Mouse (Mus musculus) left cerebral cortex, postnatal 36 days (tissue): ENCODE results near the gene Upk1b. TPM values are rescaled to one million over a fixed set of nuclear protein-coding genes. Genes with fewer than 3 reads are reported as not detected.

ENCODE experiments used
- DNase-seq, 2 experiments: peaks; one replicate each; pipeline ENCODE4 v3.0.0; 2021 to 2022; ENCODE audit warnings: low spot score in 2 of 2, mixed read lengths in 1 of 2
- intact Hi-C: fragments of 180-260 bp; cut with DNase I; formaldehyde crosslinking; loops from one replicate; pipeline ENCODE4 v1.15.1; 2025
- total RNA-seq, 2 experiments: library from RNA; stranded (reverse); gene quantifications; 2 replicates each; pipeline ENCODE4 v1.2.3; 2021

Upk1b gene
- total RNA-seq, 2 experiments from 2014 or later = 0.86 to 1.7 TPM

- intact Hi-C loops = no loop called here
- DNase-seq = no peak
Measured at GRCm38 (mm10) chr16:38766671-38767070, 33.5 kb downstream of the Upk1b start.

GRCm38 (mm10) chr16:38763508-38763907 is 36.6 kb downstream of the Upk1b start:
- no peak for DNase-seq
- intact Hi-C loops = no loop called here

- DNase-seq = no peak
- intact Hi-C loops = no loop called here
Measured at GRCm38 (mm10) chr16:38762401-38762800, 37.7 kb downstream of the Upk1b start.

- intact Hi-C loops = no loop called here
- DNase-seq = no peak
Measured at GRCm38 (mm10) chr16:38761972-38762371, 38.2 kb downstream of the Upk1b start.

GRCm38 (mm10) chr16:38760834-38761375 is 39.2 kb downstream of the Upk1b start:
- intact Hi-C loops = no loop called here
- DNase-seq = no peak

GRCm38 (mm10) chr16:38760239-38760638 is 39.9 kb downstream of the Upk1b start:
- intact Hi-C loops = no loop called here
- no peak for DNase-seq

GRCm38 (mm10) chr16:38758104-38758861 is 41.8 kb downstream of the Upk1b start:
- intact Hi-C loops = no loop called here
- no peak for DNase-seq

- DNase-seq = no peak
- intact Hi-C loops = no loop called here
Measured at GRCm38 (mm10) chr16:38757626-38758025, 42.5 kb downstream of the Upk1b start.

- no peak for DNase-seq
- intact Hi-C loops = no loop called here
Measured at GRCm38 (mm10) chr16:38756572-38756971, 43.6 kb downstream of the Upk1b start.

- intact Hi-C loops = no loop called here
Measured at GRCm38 (mm10) chr16:38756177-38756503, 44.0 kb downstream of the Upk1b start.

GRCm38 (mm10) chr16:38755452-38756176 is 44.5 kb downstream of the Upk1b start:
- no peak for DNase-seq
- intact Hi-C loops = no loop called here

More at GRCm38 (mm10) chr16:38756177-38756503, 44.0 kb downstream of the Upk1b start:
- no peak for DNase-seq

GRCm38 (mm10) chr16:38753631-38754030 is 46.5 kb downstream of the Upk1b start:
- DNase-seq = no peak
- intact Hi-C loops = no loop called here

- intact Hi-C loops = no loop called here
- no peak for DNase-seq
Measured at GRCm38 (mm10) chr16:38750803-38751202, 49.3 kb downstream of the Upk1b start.

GRCm38 (mm10) chr16:38743941-38744673 is 56.0 kb downstream of the Upk1b start:
- intact Hi-C loops = loop anchor here (10.0 kb wide), 1 partner anchor 71 kb away; no protein-coding TSS in a partner anchor

GRCm38 (mm10) chr16:38742659-38743131 is 57.4 kb downstream of the Upk1b start:
- intact Hi-C loops = loop anchor here (10.0 kb wide), 1 partner anchor 72 kb away; no protein-coding TSS in a partner anchor
- peak; percentile 58 to 59 for DNase-seq

More at GRCm38 (mm10) chr16:38743941-38744673, 56.0 kb downstream of the Upk1b start:
- DNase-seq = no peak

- DNase-seq = peak; percentile 81 to 88
- intact Hi-C loops = loop anchor here (10.0 kb wide), 1 partner anchor 73 kb away; no protein-coding TSS in a partner anchor
Measured at GRCm38 (mm10) chr16:38742113-38742658, 57.9 kb downstream of the Upk1b start, which contains the start of gene B4galt4. Gene B4galt4, plus strand, starts transcription at chr16:38742264.

- intact Hi-C loops = loop anchor here (10.0 kb wide), 1 partner anchor 73 kb away; no protein-coding TSS in a partner anchor
- DNase-seq = no peak
Measured at GRCm38 (mm10) chr16:38741204-38741903, 58.8 kb downstream of the Upk1b start.

- DNase-seq = no peak
- intact Hi-C loops = loop anchor here (1.0 to 10.0 kb wide), 2 partner anchors 112 to 324 kb away; no protein-coding TSS in a partner anchor
Measured at GRCm38 (mm10) chr16:38730921-38731320, 69.2 kb downstream of the Upk1b start.
